Mouse (Mus musculus): ENCODE data around the gene Polr3c.
A peak's percentile ranks its signal among the peaks of the same experiment; 100 is the strongest.
"Not testable (repeated sequence)": the region's sequence is repeated elsewhere in the genome, so short reads cannot be mapped to it uniquely, and the experiment has no call there.

Gene Polr3c

DNA sequence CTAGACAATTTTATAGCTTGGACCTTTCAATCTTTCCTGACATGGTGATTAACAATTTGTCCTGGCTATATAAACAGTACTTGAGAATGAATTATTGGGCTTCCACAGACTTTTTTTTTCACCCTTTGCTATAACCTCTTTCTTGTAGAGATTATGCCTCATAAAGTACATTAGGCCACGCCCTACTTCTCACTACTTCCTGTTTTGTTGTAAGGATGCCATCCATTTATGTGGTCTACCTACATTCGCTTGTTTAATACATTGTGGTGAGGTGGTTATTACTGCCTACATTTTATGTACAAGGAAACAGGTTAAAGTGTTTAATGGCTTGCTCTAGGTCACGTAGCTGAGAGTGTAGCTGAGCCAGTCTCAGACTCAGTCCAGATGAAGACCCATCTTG, 52.3 kb downstream of the Polr3c start:
- DNase-seq (ENCODE audit: low spot score), result no peak

DNA sequence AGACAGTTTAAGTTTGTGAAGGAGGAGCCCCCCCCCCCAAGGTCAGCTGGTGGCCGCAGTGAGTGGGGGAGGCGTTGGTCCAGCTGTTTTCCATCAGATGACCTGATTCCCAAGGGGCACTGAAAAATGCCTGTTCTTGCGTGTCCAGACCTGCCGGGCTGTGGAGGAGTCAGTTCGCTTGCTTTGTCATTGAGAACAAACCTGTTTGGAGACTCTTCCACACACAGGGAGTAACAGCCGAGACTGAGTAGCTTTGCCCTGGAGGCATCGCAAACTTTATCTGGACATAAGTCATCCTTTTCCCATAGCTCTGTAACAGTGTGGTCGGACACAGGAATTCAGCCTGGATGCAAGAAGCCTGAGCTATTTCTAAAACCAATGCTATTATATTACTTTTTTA, 53.0 kb downstream of the Polr3c start:
- DNase-seq (ENCODE audit: low spot score), result no peak

DNA sequence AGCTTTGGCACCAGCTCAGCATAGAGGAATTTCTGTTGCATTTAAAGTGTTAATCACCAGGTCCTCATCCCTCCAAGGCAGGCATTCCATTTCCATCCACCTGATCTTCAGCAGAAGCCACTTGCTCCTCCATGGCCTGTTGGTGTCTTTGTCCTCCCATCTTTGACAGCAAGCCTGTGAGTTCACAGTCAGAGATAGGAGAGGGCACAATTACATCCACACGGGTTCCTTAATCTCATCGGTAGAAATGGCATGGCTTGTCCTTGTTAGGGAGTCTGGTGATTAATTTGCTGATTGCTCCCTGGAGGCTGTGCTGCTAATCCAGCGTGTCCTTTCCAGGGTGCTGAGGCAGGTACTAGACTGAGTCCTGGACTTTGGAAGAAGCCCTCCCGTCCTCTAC, 53.9 kb downstream of the Polr3c start:
- DNase-seq (ENCODE audit: low spot score), result no peak

DNA sequence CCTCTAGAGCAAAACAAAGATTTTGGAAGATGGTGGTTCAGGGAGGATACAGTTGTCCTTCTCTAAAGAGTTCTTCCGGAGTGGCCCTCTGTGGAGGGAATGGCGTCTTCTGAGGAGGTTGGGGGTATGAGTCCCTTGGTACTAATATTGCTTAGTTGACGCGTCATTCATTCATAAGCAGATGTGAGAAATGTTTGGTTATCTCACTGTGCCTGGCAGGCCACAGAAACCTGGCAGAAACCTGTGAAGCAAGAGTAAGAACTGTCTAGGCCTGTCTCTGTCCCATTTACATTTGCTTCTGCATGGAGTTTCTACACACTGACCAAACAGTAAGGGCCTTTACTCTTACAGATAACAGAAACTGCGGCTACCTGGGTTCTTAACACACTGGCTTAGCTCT, 55.9 kb downstream of the Polr3c start:
- DNase-seq (ENCODE audit: low spot score), result no peak

- DNase-seq (ENCODE audit: low spot score), result peak; percentile 32
Observed at GRCm38 (mm10) chr3:96669727-96670468, 57.5 kb downstream of the Polr3c start, which contains the start of gene Ankrd35. Gene Ankrd35 (plus strand): TSS chr3:96670131.

DNA sequence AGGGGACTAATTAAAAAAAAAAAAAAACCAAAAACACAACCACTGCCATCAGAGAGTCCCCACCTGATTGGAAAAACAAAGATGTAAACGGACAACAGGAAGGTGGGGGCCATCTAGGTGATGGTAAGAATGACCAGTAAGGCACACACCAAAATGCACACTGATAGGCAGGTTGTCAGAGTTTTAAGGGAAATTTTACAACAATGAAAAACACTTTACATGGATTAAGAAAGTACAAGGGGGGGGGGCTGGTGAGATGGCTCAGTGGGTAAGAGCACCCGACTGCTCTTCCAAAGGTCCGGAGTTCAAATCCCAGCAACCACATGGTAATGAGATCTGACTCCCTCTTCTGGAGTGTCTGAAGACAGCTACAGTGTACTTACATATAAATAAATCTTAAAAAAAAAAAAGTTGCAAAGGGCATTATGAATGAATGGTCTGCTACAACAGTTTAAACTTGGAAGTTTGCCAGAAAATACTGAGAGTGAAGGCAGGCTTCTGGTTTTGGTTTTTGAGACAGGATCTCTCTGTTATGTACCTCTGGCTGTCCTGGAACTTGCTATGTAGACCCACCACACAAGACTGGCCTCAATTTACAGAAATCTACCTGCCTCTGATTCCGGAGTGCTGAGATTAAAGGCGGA, 58.9 kb downstream of the Polr3c start:
- DNase-seq (ENCODE audit: low spot score), result no peak

- DNase-seq (ENCODE audit: low spot score), result no peak
Observed at GRCm38 (mm10) chr3:96667316-96667715, 60.1 kb downstream of the Polr3c start.

DNA sequence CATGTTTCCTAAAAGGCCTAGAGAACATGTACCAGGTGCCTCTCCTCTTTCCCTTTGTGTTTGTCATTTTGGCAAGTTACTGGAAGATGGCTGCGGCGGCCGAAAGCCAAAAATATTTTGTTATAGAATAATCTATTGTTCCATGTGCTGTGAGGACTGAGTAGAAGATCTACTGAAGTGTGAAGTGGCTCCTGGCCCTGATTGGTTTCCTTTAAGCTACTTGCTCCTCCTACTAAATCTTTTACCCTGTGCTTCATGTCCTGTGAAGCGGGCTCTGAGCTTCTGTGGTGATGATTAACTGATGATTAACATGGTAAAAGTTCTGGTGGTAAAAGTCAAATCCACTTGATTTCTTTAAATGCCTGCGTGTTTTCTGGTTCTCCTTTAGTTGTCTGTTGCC, 60.5 kb downstream of the Polr3c start:
- no peak for DNase-seq (ENCODE audit: low spot score)

GRCm38 (mm10) chr3:96665732-96666363, 61.6 kb downstream of the Polr3c start:
- DNase-seq (ENCODE audit: low spot score), result not testable (repeated sequence)

DNA sequence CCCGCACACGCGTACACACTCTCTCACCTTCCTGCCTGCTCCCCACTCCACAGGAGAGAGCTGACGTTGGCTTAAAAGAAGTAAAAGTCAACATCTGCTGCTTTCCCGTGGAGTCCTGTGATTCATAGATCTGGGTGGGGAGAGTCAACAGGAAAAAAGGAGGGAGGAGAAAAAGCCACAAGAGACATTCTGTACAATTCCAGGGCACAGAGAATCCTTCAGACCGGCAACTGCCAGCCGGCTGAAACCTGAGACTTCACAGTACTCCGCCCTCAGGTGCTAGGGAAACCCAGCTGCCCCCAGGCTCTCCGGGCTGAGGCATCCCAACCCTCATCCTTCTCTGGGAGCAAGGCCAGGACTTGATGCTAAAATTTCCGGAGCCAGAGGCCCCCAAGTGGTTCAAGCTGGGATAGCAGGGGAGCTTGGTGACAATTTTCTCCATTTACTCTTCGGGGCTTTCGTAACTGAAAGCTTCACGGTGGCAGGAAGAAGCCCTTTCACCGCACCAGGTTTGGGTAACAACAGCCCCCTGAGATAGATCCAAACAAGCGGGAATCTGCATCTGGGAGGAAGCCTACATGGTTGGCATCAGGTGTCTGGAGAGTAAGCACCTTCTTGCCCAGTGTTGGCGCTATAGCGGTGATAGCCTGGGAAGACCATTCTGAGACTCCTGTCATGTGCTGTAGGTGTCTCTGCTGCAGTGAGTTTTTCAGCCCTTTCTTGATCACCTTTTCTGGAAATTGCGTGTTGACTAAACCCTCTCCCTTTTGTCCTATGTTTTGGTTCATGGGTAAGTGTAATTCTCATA, 63.8 kb downstream of the Polr3c start:
- peak; percentile 85 for DNase-seq (ENCODE audit: low spot score)

GRCm38 (mm10) chr3:96662731-96663316, 64.6 kb downstream of the Polr3c start:
- DNase-seq (ENCODE audit: low spot score), result no peak
